Mouse (Mus musculus): Measurements from ENCODE around the gene Hsf2bp.

Gene Hsf2bp

GRCm38 (mm10) chr17:31901461-31902204 lies 134.5 kb downstream of the Hsf2bp start:
- DNase-seq: no peak

GRCm38 (mm10) chr17:31898941-31899340 lies 137.2 kb downstream of the Hsf2bp start:
- no peak for DNase-seq

GRCm38 (mm10) chr17:31897186-31897793 lies 138.9 kb downstream of the Hsf2bp start:
- DNase-seq: no peak

GRCm38 (mm10) chr17:31896751-31897150 lies 139.4 kb downstream of the Hsf2bp start:
- DNase-seq: no peak

- DNase-seq: no peak
Observed at GRCm38 (mm10) chr17:31896311-31896710, 139.8 kb downstream of the Hsf2bp start.
